Mouse (Mus musculus) c-Kit-positive CD71-negative TER-119-negative erythroid progenitor cells, embryonic 14.5 days (primary cell): Measurements from ENCODE around the gene Itgb4.
A peak's percentile ranks its signal among the peaks of the same experiment; 100 is the strongest.

Source experiments
- DNase-seq: peaks from one replicate; pipeline ENCODE4 v3.0.0-alpha.2; 2013; ENCODE audit warnings: low read depth

The Itgb4 gene

GRCm38 (mm10) chr11:115970006-115970673 is 4.4 kb upstream of the Itgb4 start:
- DNase-seq, result no peak

GRCm38 (mm10) chr11:115971016-115971415 is 3.5 kb upstream of the Itgb4 start:
- no peak for DNase-seq

GRCm38 (mm10) chr11:115975083-115975420 is 543 bp downstream of the Itgb4 start:
- DNase-seq, result no peak

GRCm38 (mm10) chr11:115975544-115975943 is 1.0 kb downstream of the Itgb4 start:
- DNase-seq, result no peak

- DNase-seq, result no peak
Observed at GRCm38 (mm10) chr11:115982472-115982871, 8.0 kb downstream of the Itgb4 start.

GRCm38 (mm10) chr11:115983291-115983690 is 8.8 kb downstream of the Itgb4 start:
- no peak for DNase-seq

- DNase-seq, result no peak
Observed at GRCm38 (mm10) chr11:115989686-115990085, 15.2 kb downstream of the Itgb4 start.

GRCm38 (mm10) chr11:115992098-115992497 is 17.6 kb downstream of the Itgb4 start:
- DNase-seq, result no peak

GRCm38 (mm10) chr11:115995256-115995655 is 20.7 kb downstream of the Itgb4 start:
- no peak for DNase-seq

GRCm38 (mm10) chr11:115997047-115997446 is 22.5 kb downstream of the Itgb4 start:
- no peak for DNase-seq

- no peak for DNase-seq
Observed at GRCm38 (mm10) chr11:115997662-115998061, 23.2 kb downstream of the Itgb4 start.

GRCm38 (mm10) chr11:115999027-115999426 is 24.5 kb downstream of the Itgb4 start:
- DNase-seq, result no peak

- DNase-seq, result peak; percentile 78
Observed at GRCm38 (mm10) chr11:115999538-116000143, 25.1 kb downstream of the Itgb4 start.

GRCm38 (mm10) chr11:116000607-116001006 is 26.1 kb downstream of the Itgb4 start:
- no peak for DNase-seq

GRCm38 (mm10) chr11:116001725-116002124 is 27.2 kb downstream of the Itgb4 start:
- no peak for DNase-seq

GRCm38 (mm10) chr11:116002894-116003293 is 28.4 kb downstream of the Itgb4 start:
- no peak for DNase-seq

GRCm38 (mm10) chr11:116004186-116004823 is 29.8 kb downstream of the Itgb4 start:
- no peak for DNase-seq

GRCm38 (mm10) chr11:116004840-116005700 is 30.6 kb downstream of the Itgb4 start:
- DNase-seq, result peak; percentile 75

- DNase-seq, result no peak
Observed at GRCm38 (mm10) chr11:116005701-116006419, 31.4 kb downstream of the Itgb4 start.

- no peak for DNase-seq
Observed at GRCm38 (mm10) chr11:116007095-116007850, 32.8 kb downstream of the Itgb4 start.

GRCm38 (mm10) chr11:116008411-116008810 is 33.9 kb downstream of the Itgb4 start:
- no peak for DNase-seq
